Mouse (Mus musculus) liver, embryonic 12.5 days (tissue): Measurements from ENCODE around the gene Kat5. TPM values are rescaled to one million over a fixed set of nuclear protein-coding genes. Genes with fewer than 3 reads are reported as not detected.

ENCODE experiments used
- ATAC-seq: fragments of 200-750 bp; cut with Nextera tagmentation; 2 replicates; pipeline ENCODE4 v1.8.0; 2017; ENCODE audit warnings: moderate number of reproducible peaks, mild to moderate bottlenecking, moderate library complexity
- H3K27ac ChIP-seq: fragments of 300-500 bp; sonication (generic); 2 replicates; pipeline ENCODE4 v1.5.1; 2016; ENCODE audit warnings: mild to moderate bottlenecking
- H3K27me3 ChIP-seq: fragments of 300-500 bp; sonication (generic); replicated peaks from 2 replicates; pipeline ENCODE4 v1.6.1; 2016; ENCODE audit warnings: mild to moderate bottlenecking, moderate library complexity
- H3K36me3 ChIP-seq: fragments of 300-500 bp; sonication (generic); 2 replicates; pipeline ENCODE4 v1.6.1; 2016; ENCODE audit warnings: mild to moderate bottlenecking, moderate library complexity
- H3K4me1 ChIP-seq: fragments of 300-500 bp; sonication (generic); 2 replicates; pipeline ENCODE4 v1.6.1; 2016
- H3K4me2 ChIP-seq: fragments of 300-500 bp; sonication (generic); 2 replicates; pipeline ENCODE4 v1.6.1; 2016; ENCODE audit warnings: mild to moderate bottlenecking, moderate library complexity
- H3K4me3 ChIP-seq: fragments of 300-500 bp; sonication (generic); 2 replicates; pipeline ENCODE4 v1.5.1; 2016; ENCODE audit warnings: mild to moderate bottlenecking, moderate library complexity
- H3K9ac ChIP-seq: fragments of 300-500 bp; sonication (generic); 2 replicates; pipeline ENCODE4 v1.6.1; 2016; ENCODE audit warnings: mild to moderate bottlenecking, moderate library complexity
- H3K9me3 ChIP-seq: fragments of 300-500 bp; sonication (generic); replicated peaks from 2 replicates; pipeline ENCODE4 v1.6.1; 2016; ENCODE audit warnings: mild to moderate bottlenecking, moderate library complexity
- WGBS: fragments of 180-500 bp; shearing (Covaris S2); methylation state at CpG from one replicate; pipeline ENCODE4 v1.1.7; 2016; ENCODE audit not compliant: insufficient replicate concordance; 5-methylcytosine and 5-hydroxymethylcytosine counted together
- polyA plus RNA-seq: library from polyadenylated mRNA; unstranded; fragments of >200 nt; fragmentation: Nextera tagmentation; extraction: Ambion mirVana; gene quantifications from 2 replicates; pipeline ENCODE4 v1.2.1, GENCODE M21; 2016

The Kat5 gene
- polyA plus RNA-seq, 1 experiment from 2014 or later: 26.8 TPM

- no peaks in the 10 kb centered on the region for H3K9me3 ChIP-seq
- no peak overlapping the region for H3K4me3 ChIP-seq
- H3K27ac ChIP-seq: no peak overlapping the region
- peaks cover 2% of the 10 kb centered on the region; the same call in 1 of the 2 replicates for H3K4me1 ChIP-seq
- H3K4me2 ChIP-seq: no peak overlapping the region
- H3K36me3 ChIP-seq: no peaks in the 10 kb centered on the region
- H3K27me3 ChIP-seq: peaks cover 80% of the 10 kb centered on the region
- no peak overlapping the region for H3K9ac ChIP-seq
- ATAC-seq: no peak
- 82% methylated on average over 14 of the region's 14 CpGs for WGBS
Measured at GRCm38 (mm10) chr19:5554212-5554611, 55.8 kb downstream of the Kat5 start.

GRCm38 (mm10) chr19:5553802-5554201, 56.2 kb downstream of the Kat5 start:
- Histone ChIP-seq H3K4me1 (no peaks in the 10 kb centered on the region), H3K9ac (no peak overlapping the region), H3K9me3 (no peaks in the 10 kb centered on the region), H3K27me3 (peaks cover 76% of the 10 kb centered on the region), H3K27ac (no peak overlapping the region), H3K4me3 (no peak overlapping the region), H3K4me2 (no peak overlapping the region), H3K36me3 (no peaks in the 10 kb centered on the region)
- ATAC-seq: no peak
- WGBS: 60% methylated on average over 8 of the region's 8 CpGs

Other genes starting within 250 kb of the Kat5 start
- gene Eif1ad, start 243.5 kb downstream of the Kat5 start, polyA plus RNA-seq: 50.3 and 54.0 TPM in 2 replicates
- 365 and 372 TPM in 2 replicates for gene Banf1, start 243.1 kb downstream of the Kat5 start, polyA plus RNA-seq
- 69.9 and 72.5 TPM in 2 replicates for gene Sart1, start 221.5 kb downstream of the Kat5 start, polyA plus RNA-seq
- gene Tsga10ip, start 207.7 kb downstream of the Kat5 start, polyA plus RNA-seq: 0.22 TPM in 1 of 2 replicates, not detected in the other
- gene Drap1, start 185.3 kb downstream of the Kat5 start, polyA plus RNA-seq: 108 TPM in 2 replicates
- 21.8 and 24.0 TPM in 2 replicates for gene AI837181, start 185.1 kb downstream of the Kat5 start, polyA plus RNA-seq
- not detected in 2 replicates for gene Fosl1, start 162.7 kb downstream of the Kat5 start, polyA plus RNA-seq
- 4.1 and 4.8 TPM in 2 replicates for gene Ccdc85b, start 152.3 kb downstream of the Kat5 start, polyA plus RNA-seq
- 44.3 and 45.2 TPM in 2 replicates for gene Fibp, start 149.6 kb downstream of the Kat5 start, polyA plus RNA-seq
- gene Ctsw, start 141.7 kb downstream of the Kat5 start, polyA plus RNA-seq: 0.43 and 0.53 TPM in 2 replicates
- gene Efemp2, start 136.3 kb downstream of the Kat5 start, polyA plus RNA-seq: 30.0 and 30.6 TPM in 2 replicates
- 22.2 and 22.9 TPM in 2 replicates for gene Mus81, start 121.8 kb downstream of the Kat5 start, polyA plus RNA-seq
- gene Cfl1, start 119.8 kb downstream of the Kat5 start, polyA plus RNA-seq: 1,523 and 1,533 TPM in 2 replicates
- 0.13 TPM in 1 of 2 replicates, not detected in the other for gene 1700020D05Rik, start 106.5 kb downstream of the Kat5 start, polyA plus RNA-seq
- gene Snx32, start 99.7 kb downstream of the Kat5 start, polyA plus RNA-seq: 7.5 and 8.8 TPM in 2 replicates
- not detected in 2 replicates for gene Ovol1, start 49.6 kb downstream of the Kat5 start, polyA plus RNA-seq
- gene Ap5b1, start 42.2 kb downstream of the Kat5 start, polyA plus RNA-seq: 3.4 and 3.5 TPM in 2 replicates
- gene Rnaseh2c, start 8.4 kb downstream of the Kat5 start, polyA plus RNA-seq: 171 and 177 TPM in 2 replicates
- 32.1 and 33.6 TPM in 2 replicates for gene Rela, start 27.2 kb upstream of the Kat5 start, polyA plus RNA-seq
- 41.4 and 41.8 TPM in 2 replicates for gene Sipa1, start 53.5 kb upstream of the Kat5 start, polyA plus RNA-seq
- 25.8 and 27.7 TPM in 2 replicates for gene Map3k11, start 78.5 kb upstream of the Kat5 start, polyA plus RNA-seq
- gene Pcnx3, start 78.7 kb upstream of the Kat5 start, polyA plus RNA-seq: 18.4 and 18.6 TPM in 2 replicates
- gene Kcnk7, start 94.1 kb upstream of the Kat5 start, polyA plus RNA-seq: 0.18 and 0.19 TPM in 2 replicates
- 122 and 124 TPM in 2 replicates for gene Ehbp1l1, start 116.1 kb upstream of the Kat5 start, polyA plus RNA-seq
- gene Fam89b, start 119.4 kb upstream of the Kat5 start, polyA plus RNA-seq: 45.1 and 45.3 TPM in 2 replicates
- 3.7 and 3.8 TPM in 2 replicates for gene Ltbp3, start 130.7 kb upstream of the Kat5 start, polyA plus RNA-seq
- 38.3 and 39.7 TPM in 2 replicates for gene Scyl1, start 161.2 kb upstream of the Kat5 start, polyA plus RNA-seq